Comparison of ENCODE assay signal across 23 mouse cellular contexts in genomic region chr7:99523121-99523520, GRCm38 (mm10). TPM values are rescaled to one million over a fixed set of nuclear protein-coding genes. Genes with fewer than 3 reads are reported as not detected.
DNase-seq lines count a peak whose midpoint lies in the region; ATAC-seq and TF ChIP-seq lines count a peak whose summit lies in the region.
"Had no signal": no experiment of that assay in that cellular context is flagged by ENCODE, and none has a peak within 500 bp of the region (broad histone marks: within the 10 kb centered on the region; RNA-seq: fewer than 3 reads in every experiment).

No protein-coding gene starts in this region.

- TF ChIP-seq POLR2A in kidney, adult 2 months (IDR thresholded peaks at IDR 0.05; ENCODE audit: low read depth, low read length), result no peak
- TF ChIP-seq POLR2A in testis, adult 2 months (IDR thresholded peaks at IDR 0.05; ENCODE audit: control insufficient read depth, low read depth, low read length), result no peak

- ATAC-seq in lung, embryonic 14.5 days (ENCODE audit: insufficient read depth), result peak; percentile 85
- ATAC-seq in hindbrain, embryonic 13.5 days (ENCODE audit: low FRiP score), result no peak
- ATAC-seq: CD4-positive, CD25-positive, alpha-beta regulatory T cell, adult 4 months; forebrain, embryonic 16.5 days had no signal

- WGBS in kidney, adult 2 months, result 60% methylated on average over 8 of the region's 8 CpGs
- WGBS in lung, embryonic 14.5 days, result 25% methylated on average over 8 of the region's 8 CpGs
- 82% methylated on average over 8 of the region's 8 CpGs for WGBS in hindbrain, embryonic 13.5 days

- H3K9me3 ChIP-seq in lung, embryonic 14.5 days (ENCODE audit: low read depth, low read length), result no peaks in the 10 kb centered on the region; the same call in 1 of the 2 replicates
- no peaks in the 10 kb centered on the region for H3K9me3 ChIP-seq in hindbrain, embryonic 13.5 days
- H3K9me3 ChIP-seq: embryonic facial prominence, embryonic 13.5 days; forebrain, embryonic 12.5 days; G1E; heart, embryonic 10.5 days had no signal

- TF ChIP-seq CTCF in kidney, adult 2 months (conservative IDR thresholded peaks at IDR 0.05; ENCODE audit: insufficient read depth, insufficient read length, low read depth, low read length), result no peak
- TF ChIP-seq CTCF in lung, embryonic 14.5 days (IDR thresholded peaks at IDR 0.05; ENCODE audit: low read depth), result no peak
- TF ChIP-seq CTCF in testis, adult 2 months (IDR thresholded peaks at IDR 0.05; ENCODE audit: control insufficient read depth, insufficient read depth, insufficient replicate concordance, low read depth, low read length), result no peak

- H3K27me3 ChIP-seq in kidney, adult 2 months (replicated peaks; ENCODE audit: control insufficient read depth, insufficient read depth, low read length), result no peaks in the 10 kb centered on the region
- H3K27me3 ChIP-seq in lung, embryonic 14.5 days (ENCODE audit: insufficient read depth, low read length), result no peaks in the 10 kb centered on the region
- H3K27me3 ChIP-seq in testis, adult 2 months (ENCODE audit: control insufficient read depth, insufficient read depth, low read length), result no peaks in the 10 kb centered on the region
- H3K27me3 ChIP-seq in hindbrain, embryonic 13.5 days, result no peaks in the 10 kb centered on the region
- H3K27me3 ChIP-seq: embryonic facial prominence, embryonic 13.5 days; forebrain, embryonic 12.5 days had no signal

- peak; percentile 28 for DNase-seq in kidney, adult 2 months
- no peak for DNase-seq in kidney, postnatal 36 days
- peak; percentile 94 for DNase-seq in lung, embryonic 14.5 days
- DNase-seq in lung, postnatal 36 days, result no peak
- no peak for DNase-seq in testis, postnatal 14 days (ENCODE audit: low spot score)
- DNase-seq in ovary, postnatal 14 days (ENCODE audit: low spot score), result no peak
- DNase-seq: adrenal gland, postnatal 14 days; B cell, adult 2 months; cerebellum, adult 11-12 months; cerebellum, adult 9-10 months; cerebellum, postnatal 25 days; gastrocnemius, postnatal 10 days; heart, adult 18-20 months; heart, postnatal 10 days; heart, postnatal 4 days had no signal

- no peak overlapping the region for H3K4me3 ChIP-seq in kidney, adult 2 months (ENCODE audit: insufficient read depth, low read depth, low read length)
- H3K4me3 ChIP-seq in lung, embryonic 14.5 days (ENCODE audit: low read depth, low read length), result no peak overlapping the region
- H3K4me3 ChIP-seq in testis, adult 2 months (ENCODE audit: control insufficient read depth, low read depth, low read length), result no peak overlapping the region
- H3K4me3 ChIP-seq in hindbrain, embryonic 13.5 days, result no peak overlapping the region
- H3K4me3 ChIP-seq: embryonic facial prominence, embryonic 13.5 days; forebrain, embryonic 12.5 days; heart, embryonic 10.5 days had no signal

- H3K27ac ChIP-seq in kidney, adult 2 months (ENCODE audit: insufficient read depth, low read depth, low read length), result no peak overlapping the region
- H3K27ac ChIP-seq in lung, embryonic 14.5 days (ENCODE audit: low read depth), result peak overlapping the region; percentile 55; the same call in 1 of the 2 replicates
- peak overlapping the region; percentile 8; the same call in 1 of the 2 replicates for H3K27ac ChIP-seq in testis, adult 2 months (ENCODE audit: control insufficient read depth, insufficient read depth, low read depth, low read length)
- no peak overlapping the region for H3K27ac ChIP-seq in hindbrain, embryonic 13.5 days
- H3K27ac ChIP-seq: embryonic facial prominence, embryonic 13.5 days; forebrain, embryonic 12.5 days; heart, embryonic 10.5 days had no signal

- no peak overlapping the region for H3K9ac ChIP-seq in lung, embryonic 14.5 days
- no peak overlapping the region for H3K9ac ChIP-seq in hindbrain, embryonic 13.5 days
- H3K9ac ChIP-seq: embryonic facial prominence, embryonic 13.5 days; forebrain, embryonic 12.5 days had no signal

- no peak overlapping the region; the same call in 1 of the 2 replicates for H3K4me2 ChIP-seq in lung, embryonic 14.5 days
- H3K4me2 ChIP-seq in hindbrain, embryonic 13.5 days, result no peak overlapping the region
- H3K4me2 ChIP-seq: embryonic facial prominence, embryonic 13.5 days; forebrain, embryonic 12.5 days had no signal

- H3K4me1 ChIP-seq in kidney, adult 2 months (ENCODE audit: control insufficient read depth, insufficient read depth, low read length), result peaks cover 3% of the 10 kb centered on the region; the same call in 1 of the 2 replicates
- peaks cover 5% of the 10 kb centered on the region for H3K4me1 ChIP-seq in lung, embryonic 14.5 days (ENCODE audit: insufficient read depth)
- H3K4me1 ChIP-seq in testis, adult 2 months (ENCODE audit: control insufficient read depth, insufficient read depth, low read length), result no peaks in the 10 kb centered on the region
- no peaks in the 10 kb centered on the region for H3K4me1 ChIP-seq in hindbrain, embryonic 13.5 days (replicated peaks)
- H3K4me1 ChIP-seq: embryonic facial prominence, embryonic 13.5 days; forebrain, embryonic 12.5 days; heart, embryonic 10.5 days had no signal

- no peaks in the 10 kb centered on the region for H3K36me3 ChIP-seq in kidney, adult 2 months (ENCODE audit: control insufficient read depth, insufficient read depth, low read length)
- H3K36me3 ChIP-seq in lung, embryonic 14.5 days (ENCODE audit: insufficient read depth), result no peaks in the 10 kb centered on the region
- no peaks in the 10 kb centered on the region for H3K36me3 ChIP-seq in testis, adult 2 months (ENCODE audit: control insufficient read depth, insufficient read depth, low read length)
- H3K36me3 ChIP-seq in hindbrain, embryonic 13.5 days, result no peaks in the 10 kb centered on the region
- H3K36me3 ChIP-seq: embryonic facial prominence, embryonic 13.5 days; forebrain, embryonic 12.5 days; G1E; heart, embryonic 10.5 days had no signal

RNA-seq across cellular contexts. Expression of gene Arrb1, which starts 12.1 kb away (rescaled TPM):
- 47.1 and 48.8 TPM in 2 replicates for polyA plus RNA-seq in kidney, adult 2 months (2012; rRNA removed)
- 7.0 and 7.8 TPM in 2 replicates for polyA plus RNA-seq in lung, embryonic 14.5 days (2014; fragmentation: Nextera tagmentation; extraction: Ambion mirVana)
- polyA plus RNA-seq in testis, adult 2 months (2012; rRNA removed), result 14.9 and 19.4 TPM in 2 replicates
- 15.6 and 15.9 TPM in 2 replicates for polyA plus RNA-seq in hindbrain, embryonic 13.5 days (2015; fragmentation: Nextera tagmentation; extraction: Ambion mirVana)

RNA-seq across cellular contexts. Expression of gene Rps3, which starts 39.6 kb away (rescaled TPM):
- polyA plus RNA-seq in kidney, adult 2 months (2012; rRNA removed), result 240 and 386 TPM in 2 replicates
- polyA plus RNA-seq in lung, embryonic 14.5 days (2014; fragmentation: Nextera tagmentation; extraction: Ambion mirVana), result 922 and 969 TPM in 2 replicates
- 70.0 and 73.9 TPM in 2 replicates for polyA plus RNA-seq in testis, adult 2 months (2012; rRNA removed)
- 523 and 532 TPM in 2 replicates for polyA plus RNA-seq in hindbrain, embryonic 13.5 days (2015; fragmentation: Nextera tagmentation; extraction: Ambion mirVana)

RNA-seq across cellular contexts. Expression of gene Klhl35, which starts 57.3 kb away (rescaled TPM):
- 0.16 and 0.23 TPM in 2 replicates for polyA plus RNA-seq in kidney, adult 2 months (2012; rRNA removed)
- polyA plus RNA-seq in lung, embryonic 14.5 days (2014; fragmentation: Nextera tagmentation; extraction: Ambion mirVana), result 0.95 and 1.2 TPM in 2 replicates
- polyA plus RNA-seq in testis, adult 2 months (2012; rRNA removed), result 11.7 and 13.7 TPM in 2 replicates
- polyA plus RNA-seq in hindbrain, embryonic 13.5 days (2015; fragmentation: Nextera tagmentation; extraction: Ambion mirVana), result 7.4 and 12.2 TPM in 2 replicates
- polyA plus RNA-seq: CD4-positive, CD25-positive, alpha-beta regulatory T cell, adult 4 months; G1E had no signal

Comparison
In these comparisons a context has a peak if more than half of its experiments do, and no peak if none do; other contexts are left out.
1. DNase-seq: peak in kidney, adult 2 months (single experiment) and lung, embryonic 14.5 days (single experiment); none in kidney, postnatal 36 days (0 of 2), lung, postnatal 36 days (single experiment), testis, postnatal 14 days (single experiment) and ovary, postnatal 14 days (single experiment).
2. H3K27ac ChIP-seq: peak in lung, embryonic 14.5 days (single experiment) and testis, adult 2 months (single experiment); none in kidney, adult 2 months (single experiment) and hindbrain, embryonic 13.5 days (single experiment).